Mouse (Mus musculus) heart, postnatal 0 days (tissue): ENCODE data around the gene Krtap1-3.

ENCODE experiments used
- CTCF ChIP-seq: IDR thresholded peaks from 2 replicates; pipeline ENCODE4 v1.5.1; 2016; ENCODE audit warnings: antibody characterized with exemption, control low read depth, low read depth
- EP300 ChIP-seq: IDR thresholded peaks from 2 replicates; pipeline ENCODE4 v1.6.1; 2016; ENCODE audit warnings: antibody characterized with exemption, low read depth

DNA sequence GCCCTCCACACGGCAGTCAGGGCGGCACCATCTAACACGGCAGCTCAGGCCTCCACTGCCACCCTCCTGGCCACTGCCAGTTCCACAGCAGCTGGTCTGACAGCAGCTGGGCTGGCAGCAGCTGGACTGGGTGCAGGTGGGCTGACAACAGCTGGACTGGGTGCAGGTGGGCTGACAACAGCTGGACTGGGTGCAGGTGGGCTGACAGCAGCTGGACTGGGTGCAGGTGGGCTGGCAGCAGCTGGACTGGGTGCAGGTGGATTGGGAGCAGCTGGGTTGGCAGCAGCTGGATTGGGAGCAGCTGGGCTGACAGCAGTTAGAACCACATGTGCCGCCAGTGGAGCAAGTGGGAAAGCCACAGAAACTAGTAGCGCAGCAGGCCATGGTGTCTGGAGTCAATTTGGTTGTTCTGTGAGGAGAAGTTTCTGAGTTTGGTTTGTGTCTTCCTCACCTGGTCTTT lies 7.9 kb downstream of the Krtap1-3 start, which contains the start of gene Krtap1-4:
- TF ChIP-seq CTCF (no peak), EP300 (no peak)
